Mouse (Mus musculus): ENCODE data around the gene Zfp575.

The Zfp575 gene

DNA sequence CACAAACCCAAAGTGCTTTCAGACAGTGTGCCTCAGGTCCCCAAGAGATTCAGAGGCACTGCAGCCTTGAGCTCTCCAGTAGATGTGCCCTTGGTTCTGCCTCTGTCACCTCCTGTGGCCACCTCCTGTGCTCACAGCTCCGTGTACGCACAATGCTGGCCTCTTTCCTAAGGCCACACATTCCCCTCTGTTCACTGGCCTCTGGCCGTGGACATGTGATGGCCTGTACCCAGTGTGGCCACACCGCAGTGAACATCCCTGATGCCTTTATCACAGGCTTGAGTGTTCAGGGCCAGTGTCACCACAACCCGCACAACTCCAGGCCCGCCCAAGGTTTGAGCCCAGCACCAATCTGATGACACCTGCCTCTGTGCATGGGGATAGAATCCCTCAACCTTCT is 2.6 kb downstream of the Zfp575 start:
- Histone ChIP-seq H3K4me3 (replicated peaks; ENCODE audit: low read length) (peak overlapping the region; percentile 80), H3K27me3 (ENCODE audit: insufficient read depth, low read length) (peaks cover 34% of the 10 kb centered on the region), H3K9me3 (ENCODE audit: low read length) (peaks cover 35% of the 10 kb centered on the region), H3K4me1 (replicated peaks; ENCODE audit: low read depth, low read length) (peaks cover 25% of the 10 kb centered on the region), H3K36me3 (ENCODE audit: insufficient read depth, low read length) (no peaks in the 10 kb centered on the region)
- TF ChIP-seq NANOG (IDR thresholded peaks at IDR 0.05; ENCODE audit: borderline replicate concordance, low read length) (no peak), POU5F1 (IDR thresholded peaks at IDR 0.05; ENCODE audit: borderline replicate concordance, low read length) (no peak), CTCF (conservative IDR thresholded peaks at IDR 0.05; ENCODE audit: low read length) (no peak)

DNA sequence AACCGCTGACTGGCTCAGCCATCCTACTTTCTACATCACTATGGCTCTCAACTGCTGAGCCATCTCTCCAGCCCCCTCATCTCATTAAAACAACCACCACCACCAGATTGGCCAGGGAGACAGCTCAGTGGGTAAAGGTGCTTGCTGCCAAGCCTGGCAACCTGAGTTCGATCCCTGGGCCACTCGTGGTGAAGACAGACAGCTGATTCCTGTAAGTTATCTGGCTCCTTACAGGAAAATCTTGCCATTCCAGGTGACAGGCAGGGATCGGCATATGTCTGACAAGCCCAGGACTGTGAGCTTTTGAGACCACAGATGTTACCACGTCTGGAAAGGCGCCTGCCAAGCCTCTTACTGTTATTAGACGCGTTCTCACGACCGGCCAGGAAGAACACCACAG is 9.6 kb downstream of the Zfp575 start:
- TF ChIP-seq NANOG (IDR thresholded peaks at IDR 0.05; ENCODE audit: borderline replicate concordance, low read length): no peak
- no peak for TF ChIP-seq CTCF (conservative IDR thresholded peaks at IDR 0.05; ENCODE audit: low read length)
- no peak for TF ChIP-seq POU5F1 (IDR thresholded peaks at IDR 0.05; ENCODE audit: borderline replicate concordance, low read length)
- Histone ChIP-seq H3K4me3 (replicated peaks; ENCODE audit: low read length) (no peak overlapping the region), H3K9me3 (ENCODE audit: low read length) (peaks cover 24% of the 10 kb centered on the region), H3K4me1 (replicated peaks; ENCODE audit: low read depth, low read length) (peaks cover 11% of the 10 kb centered on the region), H3K27me3 (ENCODE audit: insufficient read depth, low read length) (no peaks in the 10 kb centered on the region), H3K36me3 (ENCODE audit: insufficient read depth, low read length) (peaks cover 18% of the 10 kb centered on the region)

DNA sequence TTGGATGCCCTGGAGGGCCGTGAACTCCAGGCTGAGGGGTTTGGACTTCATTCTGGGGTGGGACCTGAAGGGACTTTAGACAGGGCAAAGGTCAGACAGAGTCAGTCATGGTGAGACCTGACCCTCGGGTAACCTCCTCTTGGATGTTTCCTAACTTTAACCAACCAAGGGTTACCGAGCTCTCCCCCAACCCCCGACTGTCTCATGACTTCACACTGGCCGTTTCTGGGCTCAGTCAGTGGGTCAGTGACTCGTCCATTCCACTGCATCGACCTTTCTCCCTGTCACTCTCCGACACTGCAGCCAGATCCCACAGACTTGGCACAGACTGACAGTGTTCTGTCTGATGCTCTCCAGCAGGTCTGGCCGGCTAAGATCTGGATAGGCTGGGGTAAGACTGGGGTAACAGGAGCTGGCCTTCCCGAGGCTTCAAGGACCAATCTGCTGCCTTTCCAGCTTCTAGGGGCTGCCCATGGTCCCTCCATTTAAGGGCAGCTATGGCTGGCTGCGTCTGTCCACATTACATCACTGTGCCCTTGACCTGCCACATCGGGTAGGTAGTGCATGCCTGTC is 13.1 kb downstream of the Zfp575 start:
- no peak overlapping the region for H3K4me3 ChIP-seq (replicated peaks; ENCODE audit: low read length)
- H3K4me1 ChIP-seq (replicated peaks; ENCODE audit: low read depth, low read length): peaks cover 41% of the 10 kb centered on the region
- peaks cover 21% of the 10 kb centered on the region for H3K9me3 ChIP-seq (ENCODE audit: low read length)
- peaks cover 53% of the 10 kb centered on the region for H3K36me3 ChIP-seq (ENCODE audit: insufficient read depth, low read length)
- no peaks in the 10 kb centered on the region for H3K27me3 ChIP-seq (ENCODE audit: insufficient read depth, low read length)
- no peak for TF ChIP-seq NANOG (IDR thresholded peaks at IDR 0.05; ENCODE audit: borderline replicate concordance, low read length)
- no peak for TF ChIP-seq CTCF (conservative IDR thresholded peaks at IDR 0.05; ENCODE audit: low read length)
- TF ChIP-seq POU5F1 (IDR thresholded peaks at IDR 0.05; ENCODE audit: borderline replicate concordance, low read length): no peak

DNA sequence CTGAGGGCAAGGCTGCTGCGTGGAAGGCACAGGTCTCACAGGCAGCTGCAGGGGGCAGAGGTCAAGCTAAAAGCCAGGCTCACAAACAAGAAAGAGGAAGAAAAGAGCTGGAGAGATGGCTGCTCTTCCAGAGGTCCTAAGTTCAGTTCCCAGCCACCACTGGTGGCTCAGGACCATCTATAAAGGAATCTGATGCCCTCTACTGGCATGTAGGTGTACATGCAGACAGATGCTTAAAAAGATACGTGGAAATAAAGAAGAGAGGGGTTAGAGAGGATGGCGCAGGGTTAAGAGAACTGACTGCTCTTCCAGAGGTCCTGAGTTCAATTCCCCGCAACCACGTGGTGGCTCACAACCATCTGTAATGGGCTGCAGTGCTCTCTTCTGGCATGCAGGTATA is 15.0 kb downstream of the Zfp575 start:
- Histone ChIP-seq H3K4me1 (replicated peaks; ENCODE audit: low read depth, low read length) (peaks cover 50% of the 10 kb centered on the region), H3K36me3 (ENCODE audit: insufficient read depth, low read length) (peaks cover 71% of the 10 kb centered on the region), H3K9me3 (ENCODE audit: low read length) (peaks cover 15% of the 10 kb centered on the region), H3K27me3 (ENCODE audit: insufficient read depth, low read length) (no peaks in the 10 kb centered on the region), H3K4me3 (replicated peaks; ENCODE audit: low read length) (no peak overlapping the region)
- TF ChIP-seq CTCF (conservative IDR thresholded peaks at IDR 0.05; ENCODE audit: low read length): peak; percentile 67
- no peak for TF ChIP-seq NANOG (IDR thresholded peaks at IDR 0.05; ENCODE audit: borderline replicate concordance, low read length)

DNA sequence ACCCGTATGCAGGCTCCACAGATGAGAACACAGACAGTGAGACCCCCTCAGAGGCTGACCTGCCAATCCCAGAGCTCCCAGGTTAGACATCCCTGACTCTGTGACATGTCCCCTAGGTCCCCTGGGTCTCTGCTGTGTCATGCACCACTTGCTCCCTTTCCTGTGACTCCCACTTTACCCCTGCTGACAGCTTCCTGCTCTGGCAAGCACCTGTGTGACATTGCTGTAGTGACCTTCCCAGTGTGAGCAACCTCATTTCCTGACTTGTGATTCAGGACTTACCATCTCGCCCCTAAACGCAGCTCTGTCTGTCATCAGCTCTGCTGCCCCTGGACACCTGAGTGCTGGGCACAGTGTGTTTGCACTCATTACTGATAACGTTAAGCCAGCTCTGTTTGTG is 16.4 kb downstream of the Zfp575 start:
- TF ChIP-seq POU5F1 (IDR thresholded peaks at IDR 0.05; ENCODE audit: borderline replicate concordance, low read length) (no peak), CTCF (conservative IDR thresholded peaks at IDR 0.05; ENCODE audit: low read length) (no peak), NANOG (IDR thresholded peaks at IDR 0.05; ENCODE audit: borderline replicate concordance, low read length) (no peak)
- H3K4me1 ChIP-seq (replicated peaks; ENCODE audit: low read depth, low read length): peaks cover 59% of the 10 kb centered on the region
- peaks cover under 1% of the 10 kb centered on the region; the same call in 1 of the 2 replicates for H3K9me3 ChIP-seq (ENCODE audit: low read length)
- no peaks in the 10 kb centered on the region for H3K27me3 ChIP-seq (ENCODE audit: insufficient read depth, low read length)
- H3K4me3 ChIP-seq (replicated peaks; ENCODE audit: low read length): no peak overlapping the region
- peaks cover 85% of the 10 kb centered on the region for H3K36me3 ChIP-seq (ENCODE audit: insufficient read depth, low read length)

DNA sequence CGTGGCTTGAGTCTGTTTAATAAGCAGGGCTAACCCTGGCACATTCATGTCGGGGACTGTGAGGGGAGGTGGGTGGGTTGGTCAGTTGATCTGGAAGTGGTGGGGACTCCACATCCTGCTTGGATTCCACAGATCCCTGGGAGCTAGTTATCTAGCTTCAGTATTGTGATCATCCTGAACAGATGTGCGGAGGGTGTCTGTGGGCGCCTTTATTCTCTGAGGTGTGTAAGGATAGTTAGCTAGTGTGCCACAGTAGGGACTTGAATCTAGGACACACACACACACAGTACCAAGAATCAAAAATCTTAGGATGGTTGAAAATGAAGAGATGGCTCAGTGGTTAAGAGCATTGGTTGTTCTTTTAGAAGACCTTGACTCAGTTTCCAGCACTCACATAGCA is 18.9 kb downstream of the Zfp575 start:
- no peak overlapping the region for H3K4me3 ChIP-seq (replicated peaks; ENCODE audit: low read length)
- TF ChIP-seq POU5F1 (IDR thresholded peaks at IDR 0.05; ENCODE audit: borderline replicate concordance, low read length) (no peak), NANOG (IDR thresholded peaks at IDR 0.05; ENCODE audit: borderline replicate concordance, low read length) (no peak), CTCF (conservative IDR thresholded peaks at IDR 0.05; ENCODE audit: low read length) (no peak)
- H3K36me3 ChIP-seq (ENCODE audit: insufficient read depth, low read length): peaks cover 94% of the 10 kb centered on the region
- no peaks in the 10 kb centered on the region for H3K9me3 ChIP-seq (ENCODE audit: low read length)
- no peaks in the 10 kb centered on the region for H3K27me3 ChIP-seq (ENCODE audit: insufficient read depth, low read length)
- peaks cover 75% of the 10 kb centered on the region for H3K4me1 ChIP-seq (replicated peaks; ENCODE audit: low read depth, low read length)

DNA sequence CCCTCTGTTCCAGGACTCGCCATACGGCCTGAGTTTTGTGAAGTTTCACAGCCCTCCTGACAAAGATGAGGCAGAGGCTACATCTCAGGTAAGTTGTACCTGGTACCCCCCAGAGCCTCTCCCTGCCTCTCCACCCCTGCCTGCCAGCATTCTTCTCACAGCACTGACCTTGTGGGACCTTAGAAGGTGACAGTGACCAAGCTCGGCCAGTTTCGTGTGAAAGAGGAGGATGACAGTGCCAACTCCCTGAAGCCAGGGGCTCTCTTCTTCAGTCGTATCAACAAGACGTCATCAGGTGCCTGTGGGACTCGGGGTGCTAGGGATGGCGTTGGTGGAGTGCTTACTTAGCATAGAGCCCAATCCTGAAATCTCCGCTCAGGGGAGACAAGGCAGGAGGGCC is 21.2 kb downstream of the Zfp575 start:
- H3K36me3 ChIP-seq (ENCODE audit: insufficient read depth, low read length): peaks cover 88% of the 10 kb centered on the region
- no peak overlapping the region for H3K4me3 ChIP-seq (replicated peaks; ENCODE audit: low read length)
- TF ChIP-seq POU5F1 (IDR thresholded peaks at IDR 0.05; ENCODE audit: borderline replicate concordance, low read length): no peak
- H3K27me3 ChIP-seq (ENCODE audit: insufficient read depth, low read length): no peaks in the 10 kb centered on the region
- H3K4me1 ChIP-seq (replicated peaks; ENCODE audit: low read depth, low read length): peaks cover 79% of the 10 kb centered on the region
- H3K9me3 ChIP-seq (ENCODE audit: low read length): no peaks in the 10 kb centered on the region

DNA sequence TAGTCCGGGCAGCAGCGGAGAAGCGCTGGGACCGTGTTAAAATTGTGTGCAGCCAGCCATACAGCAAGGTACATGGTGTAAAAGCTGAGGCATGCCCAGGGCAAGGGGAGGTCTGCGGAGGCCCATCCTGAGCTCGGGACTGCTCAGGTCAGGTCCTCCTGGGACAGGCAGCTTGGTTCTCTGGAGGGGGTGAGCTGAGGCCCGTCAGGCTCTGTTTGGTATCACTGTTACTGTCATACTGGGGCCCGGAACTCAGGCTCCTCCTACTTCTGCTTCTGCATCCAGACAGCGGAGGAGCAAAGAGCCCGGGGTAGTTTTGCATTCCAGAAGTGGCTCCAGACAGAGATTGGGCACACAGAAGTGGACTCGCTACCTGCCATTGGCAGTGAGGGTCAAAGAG is 21.8 kb downstream of the Zfp575 start:
- Histone ChIP-seq H3K9me3 (ENCODE audit: low read length) (no peaks in the 10 kb centered on the region), H3K4me1 (replicated peaks; ENCODE audit: low read depth, low read length) (peaks cover 77% of the 10 kb centered on the region), H3K27me3 (ENCODE audit: insufficient read depth, low read length) (no peaks in the 10 kb centered on the region), H3K36me3 (ENCODE audit: insufficient read depth, low read length) (peaks cover 88% of the 10 kb centered on the region), H3K4me3 (replicated peaks; ENCODE audit: low read length) (no peak overlapping the region)
- no peak for TF ChIP-seq POU5F1 (IDR thresholded peaks at IDR 0.05; ENCODE audit: borderline replicate concordance, low read length)
- no peak for TF ChIP-seq CTCF (conservative IDR thresholded peaks at IDR 0.05; ENCODE audit: low read length)
- TF ChIP-seq NANOG (IDR thresholded peaks at IDR 0.05; ENCODE audit: borderline replicate concordance, low read length): no peak

DNA sequence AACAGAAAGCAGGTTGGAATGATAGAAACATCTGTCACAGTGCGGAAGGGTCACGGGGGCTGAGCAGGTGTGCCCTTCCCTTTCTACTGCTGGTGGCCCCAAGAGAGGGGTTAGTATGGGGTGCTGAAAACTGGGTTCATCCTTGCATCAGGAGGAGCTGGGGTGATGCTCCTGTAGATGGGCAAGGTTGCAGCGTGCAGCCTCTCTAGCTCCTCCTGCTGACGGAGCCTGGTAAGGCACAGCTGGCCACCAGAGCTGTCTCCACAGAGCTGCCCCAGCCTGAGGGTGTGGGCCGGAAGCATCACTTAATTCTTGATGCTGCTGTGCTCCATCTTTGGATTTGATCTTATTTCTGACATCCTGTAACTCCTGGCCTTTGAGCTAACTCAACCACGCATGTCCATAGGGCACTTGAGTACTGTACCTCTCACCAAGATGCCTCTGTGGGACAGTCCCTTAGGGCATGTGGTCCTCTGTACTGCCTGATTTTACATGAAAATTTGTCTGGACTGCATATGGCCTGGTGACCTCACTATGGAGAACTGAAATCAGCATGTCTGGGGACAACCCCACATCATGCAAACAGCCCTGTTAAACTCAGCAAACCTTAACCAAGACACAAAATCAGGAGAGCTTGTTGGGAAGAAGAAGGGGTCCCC is 22.7 kb downstream of the Zfp575 start:
- no peak for TF ChIP-seq NANOG (IDR thresholded peaks at IDR 0.05; ENCODE audit: borderline replicate concordance, low read length)
- TF ChIP-seq POU5F1 (IDR thresholded peaks at IDR 0.05; ENCODE audit: borderline replicate concordance, low read length): no peak
- peak; percentile 97 for TF ChIP-seq CTCF (conservative IDR thresholded peaks at IDR 0.05; ENCODE audit: low read length)
- no peaks in the 10 kb centered on the region for H3K9me3 ChIP-seq (ENCODE audit: low read length)
- H3K4me1 ChIP-seq (replicated peaks; ENCODE audit: low read depth, low read length): peaks cover 77% of the 10 kb centered on the region
- no peak overlapping the region for H3K4me3 ChIP-seq (replicated peaks; ENCODE audit: low read length)
- H3K36me3 ChIP-seq (ENCODE audit: insufficient read depth, low read length): peaks cover 87% of the 10 kb centered on the region
- no peaks in the 10 kb centered on the region for H3K27me3 ChIP-seq (ENCODE audit: insufficient read depth, low read length)

Measured in E14TG2a.4 (cell line).